Mouse (Mus musculus): ENCODE data around the gene Smpd3. TPM values are rescaled to one million over a fixed set of nuclear protein-coding genes. Genes with fewer than 3 reads are reported as not detected.
A peak's percentile ranks its signal among the peaks of the same experiment; 100 is the strongest.
"Not testable (repeated sequence)": the region's sequence is repeated elsewhere in the genome, so short reads cannot be mapped to it uniquely, and the experiment has no call there.

Smpd3 gene
- polyA plus RNA-seq, 1 experiment from 2014 or later: 2.5 TPM

- Histone ChIP-seq H3K9me3 (replicated peaks) (no peaks in the 10 kb centered on the region), H3K4me1 (replicated peaks) (0 out of 2 replicates have a peak, but pooled peaks cover 3% of the 10 kb centered on the region), H3K4me3 (no peak overlapping the region), H3K27me3 (no peaks in the 10 kb centered on the region), H3K36me3 (no peaks in the 10 kb centered on the region), H3K4me2 (no peak overlapping the region), H3K27ac (no peak overlapping the region), H3K9ac (no peak overlapping the region)
- no peak for ATAC-seq (replicated peaks; ENCODE audit: insufficient number of reproducible peaks, insufficient read depth, low FRiP score, low read depth)
- WGBS: 56% methylated on average over 2 of the region's 2 CpGs
These were observed 30.2 kb downstream of the Smpd3 start for GRCm38 (mm10) chr8:106307586-106307985.

- H3K4me2 ChIP-seq; H3K4me3 ChIP-seq; ATAC-seq (replicated peaks; ENCODE audit: insufficient number of reproducible peaks, insufficient read depth, low FRiP score, low read depth); H3K4me1 ChIP-seq (replicated peaks); H3K27ac ChIP-seq; H3K9ac ChIP-seq; H3K27me3 ChIP-seq; H3K36me3 ChIP-seq; H3K9me3 ChIP-seq (replicated peaks): not testable (repeated sequence)
- WGBS: 60% methylated on average over 2 of the region's 2 CpGs
These were observed 31.0 kb downstream of the Smpd3 start for GRCm38 (mm10) chr8:106306711-106307248.

- no peak overlapping the region for H3K4me2 ChIP-seq
- no peak overlapping the region for H3K9ac ChIP-seq
- peaks cover 3% of the 10 kb centered on the region; the same call in 1 of the 2 replicates for H3K4me1 ChIP-seq (replicated peaks)
- no peak overlapping the region for H3K27ac ChIP-seq
- no peaks in the 10 kb centered on the region for H3K27me3 ChIP-seq
- no peak for ATAC-seq (replicated peaks; ENCODE audit: insufficient number of reproducible peaks, insufficient read depth, low FRiP score, low read depth)
- 78% methylated on average over 1 of the region's 1 CpGs for WGBS
- no peaks in the 10 kb centered on the region for H3K36me3 ChIP-seq
- H3K9me3 ChIP-seq (replicated peaks): no peaks in the 10 kb centered on the region
- H3K4me3 ChIP-seq: no peak overlapping the region
These were observed 31.7 kb downstream of the Smpd3 start for GRCm38 (mm10) chr8:106306076-106306475.

GRCm38 (mm10) chr8:106305301-106305700 lies 32.5 kb downstream of the Smpd3 start:
- ATAC-seq (replicated peaks; ENCODE audit: insufficient number of reproducible peaks, insufficient read depth, low FRiP score, low read depth): no peak

GRCm38 (mm10) chr8:106304321-106304720 lies 33.5 kb downstream of the Smpd3 start:
- Histone ChIP-seq H3K4me2 (no peak overlapping the region), H3K4me3 (no peak overlapping the region), H3K9ac (no peak overlapping the region), H3K4me1 (replicated peaks) (peaks cover 6% of the 10 kb centered on the region), H3K9me3 (replicated peaks) (no peaks in the 10 kb centered on the region), H3K36me3 (no peaks in the 10 kb centered on the region), H3K27me3 (no peaks in the 10 kb centered on the region), H3K27ac (no peak overlapping the region)
- WGBS: 58% methylated on average over 6 of the region's 6 CpGs
- ATAC-seq (replicated peaks; ENCODE audit: insufficient number of reproducible peaks, insufficient read depth, low FRiP score, low read depth): no peak

More at GRCm38 (mm10) chr8:106305301-106305700, 32.5 kb downstream of the Smpd3 start:
- Histone ChIP-seq H3K4me1 (replicated peaks) (peaks cover 6% of the 10 kb centered on the region), H3K9me3 (replicated peaks) (no peaks in the 10 kb centered on the region), H3K4me2 (no peak overlapping the region), H3K36me3 (no peaks in the 10 kb centered on the region), H3K27me3 (no peaks in the 10 kb centered on the region), H3K9ac (no peak overlapping the region), H3K27ac (no peak overlapping the region), H3K4me3 (no peak overlapping the region)
- WGBS: 88% methylated on average over 3 of the region's 3 CpGs

- Histone ChIP-seq H3K4me2 (no peak overlapping the region), H3K27me3 (no peaks in the 10 kb centered on the region), H3K4me3 (no peak overlapping the region), H3K4me1 (replicated peaks) (peaks cover 3% of the 10 kb centered on the region), H3K9me3 (replicated peaks) (no peaks in the 10 kb centered on the region), H3K36me3 (no peaks in the 10 kb centered on the region), H3K27ac (peak overlapping the region; percentile 32; the same call in 1 of the 2 replicates), H3K9ac (no peak overlapping the region)
- WGBS: 61% methylated on average over 9 of the region's 9 CpGs
- no peak for ATAC-seq (replicated peaks; ENCODE audit: insufficient number of reproducible peaks, insufficient read depth, low FRiP score, low read depth)
These were observed 36.8 kb downstream of the Smpd3 start for GRCm38 (mm10) chr8:106300739-106301715.

GRCm38 (mm10) chr8:106299686-106300085 lies 38.1 kb downstream of the Smpd3 start:
- Histone ChIP-seq H3K36me3 (no peaks in the 10 kb centered on the region), H3K9me3 (replicated peaks) (no peaks in the 10 kb centered on the region), H3K4me3 (no peak overlapping the region), H3K27me3 (no peaks in the 10 kb centered on the region), H3K27ac (no peak overlapping the region), H3K9ac (no peak overlapping the region), H3K4me1 (replicated peaks) (peaks cover 3% of the 10 kb centered on the region), H3K4me2 (no peak overlapping the region)
- 85% methylated on average over 3 of the region's 3 CpGs for WGBS
- no peak for ATAC-seq (replicated peaks; ENCODE audit: insufficient number of reproducible peaks, insufficient read depth, low FRiP score, low read depth)

- Histone ChIP-seq H3K36me3 (no peaks in the 10 kb centered on the region), H3K27ac (peak overlapping the region; percentile 60), H3K9me3 (replicated peaks) (no peaks in the 10 kb centered on the region), H3K4me1 (replicated peaks) (peaks cover 3% of the 10 kb centered on the region), H3K9ac (no peak overlapping the region), H3K4me2 (no peak overlapping the region), H3K4me3 (no peak overlapping the region), H3K27me3 (no peaks in the 10 kb centered on the region)
- 38% methylated on average over 1 of the region's 1 CpGs for WGBS
- ATAC-seq (replicated peaks; ENCODE audit: insufficient number of reproducible peaks, insufficient read depth, low FRiP score, low read depth): no peak
These were observed 38.9 kb downstream of the Smpd3 start for GRCm38 (mm10) chr8:106298846-106299245.

- ATAC-seq (replicated peaks; ENCODE audit: insufficient number of reproducible peaks, insufficient read depth, low FRiP score, low read depth): no peak
- Histone ChIP-seq H3K9ac (no peak overlapping the region), H3K4me3 (no peak overlapping the region), H3K4me1 (replicated peaks) (peaks cover 3% of the 10 kb centered on the region), H3K36me3 (no peaks in the 10 kb centered on the region), H3K27me3 (no peaks in the 10 kb centered on the region), H3K27ac (peak overlapping the region; percentile 60), H3K9me3 (replicated peaks) (no peaks in the 10 kb centered on the region), H3K4me2 (no peak overlapping the region)
- WGBS: 34% methylated on average over 5 of the region's 5 CpGs
These were observed 39.5 kb downstream of the Smpd3 start for GRCm38 (mm10) chr8:106298261-106298660.

- 76% methylated on average over 20 of the region's 20 CpGs for WGBS
- H3K9ac ChIP-seq: no peak overlapping the region
- H3K27ac ChIP-seq: no peak overlapping the region
- H3K4me3 ChIP-seq: no peak overlapping the region
- H3K4me1 ChIP-seq (replicated peaks): no peaks in the 10 kb centered on the region
- no peaks in the 10 kb centered on the region for H3K9me3 ChIP-seq (replicated peaks)
- H3K4me2 ChIP-seq: no peak overlapping the region
- no peaks in the 10 kb centered on the region for H3K36me3 ChIP-seq
- ATAC-seq (replicated peaks; ENCODE audit: insufficient number of reproducible peaks, insufficient read depth, low FRiP score, low read depth): no peak
- H3K27me3 ChIP-seq: no peaks in the 10 kb centered on the region
These were observed 45.0 kb downstream of the Smpd3 start for GRCm38 (mm10) chr8:106292484-106293396.

- H3K27me3 ChIP-seq: no peaks in the 10 kb centered on the region
- no peak overlapping the region for H3K9ac ChIP-seq
- no peaks in the 10 kb centered on the region for H3K36me3 ChIP-seq
- no peaks in the 10 kb centered on the region for H3K4me1 ChIP-seq (replicated peaks)
- H3K9me3 ChIP-seq (replicated peaks): no peaks in the 10 kb centered on the region
- H3K27ac ChIP-seq: no peak overlapping the region
- H3K4me3 ChIP-seq: no peak overlapping the region
- no peak for ATAC-seq (replicated peaks; ENCODE audit: insufficient number of reproducible peaks, insufficient read depth, low FRiP score, low read depth)
- WGBS: 53% methylated on average over 7 of the region's 7 CpGs
- no peak overlapping the region for H3K4me2 ChIP-seq
These were observed 48.3 kb downstream of the Smpd3 start for GRCm38 (mm10) chr8:106289464-106289863.

Data from heart, embryonic 15.5 days (tissue).